Mouse (Mus musculus) kidney, postnatal 0 days (tissue): Measurements from ENCODE around the gene Entpd8. TPM values are rescaled to one million over a fixed set of nuclear protein-coding genes. Genes with fewer than 3 reads are reported as not detected.

Experiments
- ATAC-seq: fragments of 200-750 bp; cut with Nextera tagmentation; replicated peaks from 2 replicates; pipeline ENCODE4 v1.8.0; 2017; ENCODE audit warnings: low read depth, moderate number of reproducible peaks, moderate TSS enrichment, moderate library complexity; ENCODE audit not compliant: low FRiP score
- DNase-seq: peaks from one replicate; pipeline ENCODE4 v3.0.0-alpha.2; 2016; ENCODE audit warnings: low spot score
- H3K27ac ChIP-seq: fragments of 300-500 bp; sonication (generic); 2 replicates; pipeline ENCODE4 v1.5.1; 2014; ENCODE audit warnings: mild to moderate bottlenecking
- H3K27me3 ChIP-seq: fragments of 300-500 bp; sonication (generic); 2 replicates; pipeline ENCODE4 v1.6.1; 2014; ENCODE audit warnings: low read length, mixed read lengths; ENCODE audit not compliant: insufficient read depth
- H3K36me3 ChIP-seq: fragments of 300-500 bp; sonication (generic); 2 replicates; pipeline ENCODE4 v1.6.1; 2014; ENCODE audit warnings: low read length, mixed read lengths; ENCODE audit not compliant: insufficient read depth
- H3K4me1 ChIP-seq: fragments of 300-500 bp; sonication (generic); replicated peaks from 2 replicates; pipeline ENCODE4 v1.6.1; 2014; ENCODE audit warnings: antibody characterized with exemption, low read length, mixed read lengths; ENCODE audit not compliant: insufficient read depth
- H3K4me2 ChIP-seq: fragments of 300-500 bp; sonication (generic); 2 replicates; pipeline ENCODE4 v1.6.1; 2014; ENCODE audit warnings: mild to moderate bottlenecking, low read length, moderate library complexity, mixed read lengths
- H3K4me3 ChIP-seq: fragments of 300-500 bp; sonication (generic); replicated peaks from 2 replicates; pipeline ENCODE4 v1.5.1; 2014; ENCODE audit warnings: low read depth, low read length
- H3K9ac ChIP-seq: fragments of 300-500 bp; sonication (generic); 2 replicates; pipeline ENCODE4 v1.6.1; 2014; ENCODE audit warnings: low read depth, low read length
- H3K9me3 ChIP-seq: fragments of 300-500 bp; sonication (generic); replicated peaks from 2 replicates; pipeline ENCODE4 v1.6.1; 2016; ENCODE audit warnings: low read length, inconsistent platforms, mixed read lengths
- CTCF ChIP-seq: IDR thresholded peaks from 2 replicates; pipeline ENCODE4 v1.5.1; 2016; ENCODE audit warnings: antibody characterized with exemption, low read depth, mild to moderate bottlenecking, moderate library complexity
- WGBS: fragments of 180-500 bp; shearing (Covaris S2); extraction: QIAGEN DNeasy Blood & Tissue Kit; methylation state at CpG from one replicate; pipeline ENCODE4 v1.1.7; 2014; 5-methylcytosine and 5-hydroxymethylcytosine counted together
- polyA plus RNA-seq: library from polyadenylated mRNA; unstranded; fragments of >200 nt; fragmentation: Nextera tagmentation; extraction: Ambion mirVana; gene quantifications from 2 replicates; pipeline ENCODE4 v1.2.1, GENCODE M21; 2015

Entpd8 gene
- polyA plus RNA-seq, 1 experiment from 2014 or later = 6.2 TPM

DNA sequence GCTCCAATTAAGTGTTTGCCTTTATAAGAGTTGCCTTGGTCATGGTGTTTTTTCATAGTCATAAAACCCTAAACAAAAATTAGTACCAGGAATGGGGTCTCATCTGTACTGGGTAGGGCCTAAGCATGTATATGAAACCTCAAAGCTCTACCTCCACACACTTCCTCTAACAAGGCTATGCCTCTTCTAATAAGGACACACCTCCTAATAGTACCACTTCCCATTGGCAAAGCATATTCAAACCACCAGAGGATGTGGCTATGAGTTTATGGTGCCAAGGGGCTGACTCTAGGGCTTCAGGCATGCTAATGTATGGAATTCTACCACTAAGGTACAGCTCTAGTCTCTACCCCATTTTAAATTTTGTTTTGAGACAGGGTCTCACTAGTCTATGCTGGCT is 14.6 kb upstream of the Entpd8 start:
- H3K4me1 ChIP-seq = no peaks in the 10 kb centered on the region
- no peak overlapping the region for H3K9ac ChIP-seq
- no peak overlapping the region for H3K4me2 ChIP-seq
- H3K9me3 ChIP-seq = no peaks in the 10 kb centered on the region
- 0 out of 2 replicates have a peak, but pooled peaks cover 12% of the 10 kb centered on the region for H3K36me3 ChIP-seq
- DNase-seq (no peak), ATAC-seq (no peak)
- H3K4me3 ChIP-seq = no peak overlapping the region
- no peak for TF ChIP-seq CTCF
- H3K27ac ChIP-seq = no peak overlapping the region
- H3K27me3 ChIP-seq = no peaks in the 10 kb centered on the region

DNA sequence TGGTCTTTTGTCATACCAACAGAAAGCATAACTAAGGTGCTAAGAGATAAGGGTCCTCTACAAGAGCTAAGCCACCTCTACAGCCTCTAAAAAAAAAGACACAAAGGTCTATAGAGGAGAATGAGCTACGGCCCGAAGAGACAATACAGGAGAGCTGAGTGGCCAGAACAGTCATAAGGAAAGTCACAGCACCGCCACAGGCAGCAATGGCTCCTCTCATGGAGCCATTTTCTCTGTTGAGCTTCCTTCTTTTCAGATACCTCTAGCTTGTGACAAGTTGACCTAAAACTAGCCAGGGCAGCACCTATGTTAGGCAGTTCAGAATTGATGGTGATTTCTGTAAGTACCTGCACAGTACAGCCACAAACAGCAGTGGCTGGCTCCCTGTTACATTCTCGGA is 13.6 kb upstream of the Entpd8 start:
- Histone ChIP-seq H3K27ac (no peak overlapping the region), H3K9ac (no peak overlapping the region), H3K9me3 (no peaks in the 10 kb centered on the region), H3K4me1 (no peaks in the 10 kb centered on the region), H3K4me3 (no peak overlapping the region), H3K4me2 (no peak overlapping the region), H3K27me3 (no peaks in the 10 kb centered on the region), H3K36me3 (0 out of 2 replicates have a peak, but pooled peaks cover 2% of the 10 kb centered on the region)
- DNase-seq (no peak), ATAC-seq (no peak)
- no peak for TF ChIP-seq CTCF
- 82% methylated on average over 4 of the region's 4 CpGs for WGBS

DNA sequence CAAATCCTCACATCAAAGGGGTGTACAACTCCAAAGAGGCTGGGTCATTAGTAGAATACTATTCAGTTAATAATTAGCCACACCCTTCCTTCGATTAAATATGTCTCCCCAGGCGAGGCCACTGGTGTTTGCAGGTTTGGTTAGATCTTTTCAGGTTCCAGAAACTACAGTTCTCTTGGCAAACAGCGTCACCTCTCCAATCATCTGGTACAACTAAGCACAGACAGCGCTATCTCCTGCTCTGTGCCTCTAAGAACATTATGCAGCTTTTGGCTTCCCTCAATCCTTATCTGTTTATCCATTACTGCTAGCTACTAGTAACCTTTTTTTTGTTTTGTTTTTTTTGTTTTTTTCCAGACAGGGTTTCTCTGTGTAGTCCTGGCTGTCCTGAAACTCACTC is 10.6 kb upstream of the Entpd8 start:
- Histone ChIP-seq H3K4me3 (no peak overlapping the region), H3K36me3 (no peaks in the 10 kb centered on the region), H3K27ac (no peak overlapping the region), H3K27me3 (no peaks in the 10 kb centered on the region), H3K9ac (no peak overlapping the region), H3K4me2 (no peak overlapping the region), H3K4me1 (no peaks in the 10 kb centered on the region), H3K9me3 (no peaks in the 10 kb centered on the region)
- TF ChIP-seq CTCF = no peak
- WGBS = 61% methylated on average over 4 of the region's 4 CpGs
- ATAC-seq (no peak), DNase-seq (no peak)

DNA sequence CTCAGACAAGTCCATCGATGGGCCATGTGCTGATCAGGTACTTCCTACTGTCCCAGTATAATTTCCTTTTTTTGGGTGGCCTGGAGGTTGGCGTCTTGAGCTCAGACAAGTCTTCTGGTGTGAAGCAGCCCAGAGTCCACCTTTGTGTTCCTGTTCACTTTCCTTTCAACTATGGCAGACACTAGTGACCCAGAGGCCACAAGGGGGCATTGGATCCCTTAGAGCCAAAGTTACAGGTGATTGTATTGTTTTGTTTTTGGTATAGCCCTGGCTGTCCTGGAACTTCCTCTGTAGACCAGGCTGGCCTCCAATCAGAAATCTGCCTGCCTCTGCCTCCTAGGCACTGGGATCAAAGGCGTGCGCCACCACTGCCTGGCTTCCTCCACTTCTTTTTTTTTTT is 7.7 kb upstream of the Entpd8 start:
- DNase-seq (no peak), ATAC-seq (no peak)
- Histone ChIP-seq H3K4me2 (no peak overlapping the region), H3K9me3 (no peaks in the 10 kb centered on the region), H3K27me3 (no peaks in the 10 kb centered on the region), H3K4me3 (no peak overlapping the region), H3K9ac (no peak overlapping the region), H3K36me3 (no peaks in the 10 kb centered on the region), H3K27ac (no peak overlapping the region), H3K4me1 (no peaks in the 10 kb centered on the region)
- WGBS = 87% methylated on average over 4 of the region's 4 CpGs
- peak; percentile 23; the same call in 1 of the 2 replicates for TF ChIP-seq CTCF

DNA sequence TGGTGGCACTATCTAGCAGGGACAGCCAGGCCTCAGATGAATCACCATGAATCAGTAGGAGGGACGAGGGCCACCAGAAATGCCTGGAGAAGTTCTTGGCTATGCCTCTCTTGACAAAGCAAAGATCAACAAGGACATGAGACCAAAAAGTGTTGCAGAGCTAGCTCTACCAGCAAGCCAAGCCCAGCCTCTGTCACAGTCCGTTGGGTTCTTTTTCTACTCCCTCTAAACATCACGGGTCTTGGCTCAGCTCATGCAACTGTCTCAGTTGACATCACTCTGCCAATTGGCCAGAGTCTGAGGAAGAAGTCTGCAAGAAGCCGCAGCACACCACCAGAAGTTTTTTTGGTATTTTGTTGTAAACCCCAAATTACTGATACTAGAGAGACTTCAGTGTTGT is 4.6 kb upstream of the Entpd8 start:
- no peaks in the 10 kb centered on the region for H3K9me3 ChIP-seq
- H3K27me3 ChIP-seq = no peaks in the 10 kb centered on the region
- ATAC-seq (peak; percentile 61), DNase-seq (peak; percentile 70)
- peak overlapping the region; percentile 66; the same call in 1 of the 2 replicates for H3K27ac ChIP-seq
- no peak overlapping the region for H3K4me2 ChIP-seq
- no peaks in the 10 kb centered on the region for H3K4me1 ChIP-seq
- 30% methylated on average over 4 of the region's 4 CpGs for WGBS
- TF ChIP-seq CTCF = no peak
- H3K4me3 ChIP-seq = no peak overlapping the region
- H3K36me3 ChIP-seq = no peaks in the 10 kb centered on the region
- H3K9ac ChIP-seq = no peak overlapping the region

DNA sequence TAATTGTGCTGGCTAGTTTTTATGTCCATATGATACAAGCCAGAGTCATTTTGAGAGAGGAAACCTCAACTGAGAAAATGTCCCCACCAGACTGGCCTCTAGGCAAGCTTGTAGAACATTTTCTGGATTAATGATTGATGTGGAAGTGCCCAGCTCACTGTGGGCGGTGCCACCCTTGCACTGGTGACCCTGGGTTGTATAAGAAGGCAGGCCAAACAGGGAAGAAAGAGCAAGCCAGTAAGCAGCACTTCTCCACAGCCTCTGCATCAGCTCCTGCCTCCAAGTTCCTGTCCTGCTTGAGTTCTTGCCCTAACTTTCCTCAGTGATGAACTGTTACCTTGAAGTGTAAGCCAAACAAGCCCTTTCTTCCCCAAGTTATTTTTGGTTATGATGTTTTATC is 1.1 kb upstream of the Entpd8 start:
- H3K27ac ChIP-seq = peak overlapping the region; percentile 63
- no peaks in the 10 kb centered on the region for H3K9me3 ChIP-seq
- WGBS = 38% methylated on average over 1 of the region's 1 CpGs
- H3K4me1 ChIP-seq = no peaks in the 10 kb centered on the region
- ATAC-seq (no peak; the same call in 1 of the 2 replicates), DNase-seq (peak; percentile 52)
- no peak overlapping the region for H3K4me2 ChIP-seq
- H3K27me3 ChIP-seq = no peaks in the 10 kb centered on the region
- no peak for TF ChIP-seq CTCF
- no peak overlapping the region for H3K9ac ChIP-seq
- H3K4me3 ChIP-seq = no peak overlapping the region
- H3K36me3 ChIP-seq = no peaks in the 10 kb centered on the region

DNA sequence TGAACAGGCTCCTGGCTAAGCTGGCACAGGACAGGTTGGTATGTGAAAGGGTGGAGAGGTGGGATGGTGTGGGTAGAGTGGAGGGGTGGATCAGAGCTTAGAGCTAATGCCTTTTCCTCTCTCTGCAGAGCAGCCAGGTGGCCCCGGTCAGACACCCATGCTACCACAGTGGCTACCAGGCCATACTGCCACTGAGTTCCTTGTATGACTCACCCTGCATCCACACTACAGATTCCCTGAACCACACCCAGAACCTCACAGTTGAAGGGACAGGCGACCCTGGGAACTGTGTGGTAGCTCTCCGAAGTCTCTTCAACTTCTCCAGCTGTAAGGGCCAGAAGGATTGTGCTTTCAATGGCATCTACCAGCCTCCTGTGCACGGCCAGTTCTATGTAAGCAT is 3.6 kb downstream of the Entpd8 start:
- no peaks in the 10 kb centered on the region for H3K9me3 ChIP-seq
- no peak for TF ChIP-seq CTCF
- ATAC-seq (no peak), DNase-seq (no peak)
- H3K9ac ChIP-seq = no peak overlapping the region
- H3K27ac ChIP-seq = no peak overlapping the region
- WGBS = 90% methylated on average over 4 of the region's 4 CpGs
- H3K36me3 ChIP-seq = no peaks in the 10 kb centered on the region
- H3K4me2 ChIP-seq = no peak overlapping the region
- H3K27me3 ChIP-seq = no peaks in the 10 kb centered on the region
- H3K4me3 ChIP-seq = no peak overlapping the region
- H3K4me1 ChIP-seq = no peaks in the 10 kb centered on the region
